Mouse (Mus musculus) neural tube, embryonic 14.5 days (tissue): Measurements from ENCODE around the gene Gm5485. TPM values are rescaled to one million over a fixed set of nuclear protein-coding genes. Genes with fewer than 3 reads are reported as not detected.

Source experiments
- ATAC-seq: fragments of 200-750 bp; cut with Nextera tagmentation; 2 replicates; pipeline ENCODE4 v1.8.0; 2017; ENCODE audit warnings: low read depth, mild to moderate bottlenecking, moderate TSS enrichment, moderate library complexity
- H3K27ac ChIP-seq: fragments of 300-500 bp; sonication (generic); 2 replicates; pipeline ENCODE4 v1.5.1; 2014; ENCODE audit warnings: low read depth, mild to moderate bottlenecking, control low read depth, low read length, moderate library complexity, mixed read lengths
- H3K27me3 ChIP-seq: fragments of 300-500 bp; sonication (generic); 2 replicates; pipeline ENCODE4 v1.6.1; 2014; ENCODE audit warnings: low read length; ENCODE audit not compliant: control insufficient read depth, insufficient read depth
- H3K36me3 ChIP-seq: fragments of 300-500 bp; sonication (generic); 2 replicates; pipeline ENCODE4 v1.6.1; 2014; ENCODE audit warnings: low read length, mixed read lengths; ENCODE audit not compliant: control insufficient read depth, insufficient read depth
- H3K4me1 ChIP-seq: fragments of 300-500 bp; sonication (generic); 2 replicates; pipeline ENCODE4 v1.6.1; 2014; ENCODE audit warnings: low read length; ENCODE audit not compliant: control insufficient read depth, insufficient read depth
- H3K4me2 ChIP-seq: fragments of 300-500 bp; sonication (generic); 2 replicates; pipeline ENCODE4 v1.6.1; 2014; ENCODE audit warnings: mild to moderate bottlenecking, low read depth, low read length, control low read depth
- H3K4me3 ChIP-seq: fragments of 300-500 bp; sonication (generic); 2 replicates; pipeline ENCODE4 v1.5.1; 2014; ENCODE audit warnings: low read depth, low read length, control low read depth, mixed read lengths
- H3K9ac ChIP-seq: fragments of 300-500 bp; sonication (generic); replicated peaks from 2 replicates; pipeline ENCODE4 v1.6.1; 2014; ENCODE audit warnings: low read depth, mild to moderate bottlenecking, control low read depth, low read length, mixed read lengths
- H3K9me3 ChIP-seq: fragments of 300-500 bp; sonication (generic); 2 replicates; pipeline ENCODE4 v1.6.1; 2016; ENCODE audit warnings: low read length; ENCODE audit not compliant: control insufficient read depth
- WGBS: fragments of 180-500 bp; shearing (Covaris S2); extraction: QIAGEN DNeasy Blood & Tissue Kit; methylation state at CpG from one replicate; pipeline ENCODE4 v1.1.7; 2014; 5-methylcytosine and 5-hydroxymethylcytosine counted together
- polyA plus RNA-seq: library from polyadenylated mRNA; unstranded; fragments of >200 nt; fragmentation: Nextera tagmentation; extraction: Ambion mirVana; gene quantifications from 2 replicates; pipeline ENCODE4 v1.2.1, GENCODE M21; 2014

Gene Gm5485
- polyA plus RNA-seq, 1 experiment from 2014 or later = not detected

GRCm38 (mm10) chr16:48395278-48395677, 16.9 kb downstream of the Gm5485 start:
- H3K27ac ChIP-seq = no peak overlapping the region
- H3K9me3 ChIP-seq = no peaks in the 10 kb centered on the region
- H3K9ac ChIP-seq = no peak overlapping the region
- no peak overlapping the region for H3K4me2 ChIP-seq
- no peak overlapping the region for H3K4me3 ChIP-seq
- H3K4me1 ChIP-seq = no peaks in the 10 kb centered on the region
- 93% methylated on average over 2 of the region's 2 CpGs for WGBS
- H3K36me3 ChIP-seq = no peaks in the 10 kb centered on the region
- no peaks in the 10 kb centered on the region for H3K27me3 ChIP-seq
- no peak for ATAC-seq

DNA sequence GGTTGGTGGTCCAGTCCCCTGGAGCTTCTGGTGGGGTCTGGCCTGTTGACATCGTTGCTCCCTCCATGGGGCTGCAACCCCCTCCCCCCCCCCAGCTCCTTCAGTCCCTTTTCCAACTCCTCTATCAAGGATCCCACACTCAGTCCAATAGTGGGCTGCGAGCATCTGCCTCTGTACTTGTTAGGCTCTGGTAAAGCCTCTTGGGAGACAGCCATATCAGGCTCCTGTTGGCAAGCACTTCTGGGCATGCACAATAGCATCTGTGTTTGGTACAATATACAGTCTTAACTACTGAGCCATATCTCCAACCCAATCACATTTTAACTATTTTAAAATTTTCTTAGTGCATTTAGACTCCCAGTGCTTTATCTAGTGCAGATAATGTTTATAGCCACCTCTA, 25.2 kb downstream of the Gm5485 start:
- no peaks in the 10 kb centered on the region for H3K36me3 ChIP-seq
- no peak overlapping the region for H3K4me2 ChIP-seq
- no peak overlapping the region for H3K27ac ChIP-seq
- H3K9me3 ChIP-seq = no peaks in the 10 kb centered on the region
- 78% methylated on average over 2 of the region's 2 CpGs for WGBS
- no peak overlapping the region for H3K9ac ChIP-seq
- H3K27me3 ChIP-seq = no peaks in the 10 kb centered on the region
- no peaks in the 10 kb centered on the region for H3K4me1 ChIP-seq
- no peak for ATAC-seq
- no peak overlapping the region for H3K4me3 ChIP-seq

- H3K27ac ChIP-seq = no peak overlapping the region
- ATAC-seq = no peak
- H3K9me3 ChIP-seq = no peaks in the 10 kb centered on the region
- no peak overlapping the region for H3K9ac ChIP-seq
- no peaks in the 10 kb centered on the region for H3K36me3 ChIP-seq
- no peaks in the 10 kb centered on the region for H3K4me1 ChIP-seq
- no peak overlapping the region for H3K4me3 ChIP-seq
- H3K4me2 ChIP-seq = no peak overlapping the region
- no peaks in the 10 kb centered on the region for H3K27me3 ChIP-seq
- 86% methylated on average over 3 of the region's 3 CpGs for WGBS
Measured at GRCm38 (mm10) chr16:48383582-48384257, 28.5 kb downstream of the Gm5485 start.

- Histone ChIP-seq H3K27ac (no peak overlapping the region), H3K4me3 (no peak overlapping the region), H3K4me1 (no peaks in the 10 kb centered on the region), H3K36me3 (no peaks in the 10 kb centered on the region), H3K9me3 (no peaks in the 10 kb centered on the region), H3K4me2 (no peak overlapping the region), H3K27me3 (no peaks in the 10 kb centered on the region), H3K9ac (no peak overlapping the region)
- ATAC-seq = no peak
- WGBS = 86% methylated on average over 7 of the region's 7 CpGs
Measured at GRCm38 (mm10) chr16:48373711-48374485, 38.3 kb downstream of the Gm5485 start.

GRCm38 (mm10) chr16:48372461-48372860, 39.8 kb downstream of the Gm5485 start:
- no peaks in the 10 kb centered on the region for H3K27me3 ChIP-seq
- no peak for ATAC-seq
- no peaks in the 10 kb centered on the region for H3K4me1 ChIP-seq
- WGBS = 73% methylated on average over 6 of the region's 6 CpGs
- no peak overlapping the region for H3K9ac ChIP-seq
- H3K4me2 ChIP-seq = no peak overlapping the region
- no peak overlapping the region for H3K27ac ChIP-seq
- no peak overlapping the region for H3K4me3 ChIP-seq
- H3K9me3 ChIP-seq = no peaks in the 10 kb centered on the region
- no peaks in the 10 kb centered on the region for H3K36me3 ChIP-seq

DNA sequence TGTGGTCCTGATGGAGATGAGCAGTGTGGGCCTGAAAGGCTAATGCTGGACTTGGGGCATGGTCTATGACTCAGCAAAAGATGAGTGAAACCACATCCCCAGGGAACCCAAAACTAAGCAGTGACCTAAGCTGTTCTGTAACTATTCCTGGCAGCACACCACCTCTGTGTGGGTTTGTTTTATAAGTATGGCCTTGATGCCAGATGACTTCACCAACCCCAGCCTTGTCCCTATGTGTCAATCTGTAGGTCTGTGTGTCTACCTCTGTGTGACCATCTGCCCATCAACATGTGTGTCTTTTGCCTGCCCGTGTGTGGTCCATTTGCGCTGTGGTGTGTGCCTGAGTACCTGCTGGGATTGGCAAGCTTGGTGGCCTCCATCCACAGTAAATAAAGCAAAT, 44.1 kb downstream of the Gm5485 start:
- no peak overlapping the region for H3K4me2 ChIP-seq
- no peaks in the 10 kb centered on the region for H3K4me1 ChIP-seq
- H3K9me3 ChIP-seq = no peaks in the 10 kb centered on the region
- H3K36me3 ChIP-seq = no peaks in the 10 kb centered on the region
- no peak overlapping the region for H3K9ac ChIP-seq
- H3K4me3 ChIP-seq = no peak overlapping the region
- no peaks in the 10 kb centered on the region for H3K27me3 ChIP-seq
- WGBS = 98% methylated on average over 2 of the region's 2 CpGs
- no peak overlapping the region for H3K27ac ChIP-seq
- no peak for ATAC-seq

GRCm38 (mm10) chr16:48366801-48367200, 45.4 kb downstream of the Gm5485 start:
- Histone ChIP-seq H3K27ac (no peak overlapping the region), H3K36me3 (no peaks in the 10 kb centered on the region), H3K4me1 (no peaks in the 10 kb centered on the region), H3K9ac (no peak overlapping the region), H3K9me3 (no peaks in the 10 kb centered on the region), H3K4me3 (no peak overlapping the region), H3K4me2 (no peak overlapping the region), H3K27me3 (no peaks in the 10 kb centered on the region)
- WGBS = 93% methylated on average over 5 of the region's 5 CpGs
- no peak for ATAC-seq

DNA sequence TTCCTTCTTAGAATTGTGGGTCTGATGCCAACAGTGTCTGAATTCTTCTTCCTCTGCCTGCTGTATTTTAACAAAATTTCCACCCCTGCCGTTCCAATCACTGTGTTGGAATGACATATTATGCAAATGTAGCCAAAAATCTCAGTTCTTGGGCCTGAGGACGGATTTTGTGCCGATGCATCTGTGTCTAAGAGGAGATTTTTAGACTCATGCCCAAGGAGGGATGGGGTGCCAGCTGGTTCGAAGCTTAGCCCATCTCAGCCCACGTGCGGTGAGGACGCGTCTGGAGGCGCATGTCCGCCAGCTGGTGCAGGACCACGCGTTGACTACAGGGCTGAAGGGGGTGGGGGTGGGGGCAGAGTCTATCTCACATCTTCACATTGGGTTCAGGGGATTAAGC, 51.3 kb downstream of the Gm5485 start:
- Histone ChIP-seq H3K9me3 (no peaks in the 10 kb centered on the region), H3K27ac (no peak overlapping the region), H3K9ac (no peak overlapping the region), H3K4me1 (no peaks in the 10 kb centered on the region), H3K4me3 (no peak overlapping the region), H3K36me3 (no peaks in the 10 kb centered on the region), H3K27me3 (no peaks in the 10 kb centered on the region), H3K4me2 (no peak overlapping the region)
- 88% methylated on average over 12 of the region's 12 CpGs for WGBS
- no peak for ATAC-seq

GRCm38 (mm10) chr16:48356417-48356816, 55.8 kb downstream of the Gm5485 start:
- 90% methylated on average over 1 of the region's 1 CpGs for WGBS
- ATAC-seq = no peak
- no peak overlapping the region for H3K27ac ChIP-seq

More at GRCm38 (mm10) chr16:48356417-48356816, 55.8 kb downstream of the Gm5485 start:
- H3K4me2 ChIP-seq = no peak overlapping the region
- no peak overlapping the region for H3K4me3 ChIP-seq
- H3K27me3 ChIP-seq = no peaks in the 10 kb centered on the region
- no peaks in the 10 kb centered on the region for H3K4me1 ChIP-seq
- H3K9ac ChIP-seq = no peak overlapping the region
- no peaks in the 10 kb centered on the region for H3K9me3 ChIP-seq
- H3K36me3 ChIP-seq = no peaks in the 10 kb centered on the region
